Comparison of ENCODE assay signal across 21 mouse cellular contexts in the genomic region with DNA sequence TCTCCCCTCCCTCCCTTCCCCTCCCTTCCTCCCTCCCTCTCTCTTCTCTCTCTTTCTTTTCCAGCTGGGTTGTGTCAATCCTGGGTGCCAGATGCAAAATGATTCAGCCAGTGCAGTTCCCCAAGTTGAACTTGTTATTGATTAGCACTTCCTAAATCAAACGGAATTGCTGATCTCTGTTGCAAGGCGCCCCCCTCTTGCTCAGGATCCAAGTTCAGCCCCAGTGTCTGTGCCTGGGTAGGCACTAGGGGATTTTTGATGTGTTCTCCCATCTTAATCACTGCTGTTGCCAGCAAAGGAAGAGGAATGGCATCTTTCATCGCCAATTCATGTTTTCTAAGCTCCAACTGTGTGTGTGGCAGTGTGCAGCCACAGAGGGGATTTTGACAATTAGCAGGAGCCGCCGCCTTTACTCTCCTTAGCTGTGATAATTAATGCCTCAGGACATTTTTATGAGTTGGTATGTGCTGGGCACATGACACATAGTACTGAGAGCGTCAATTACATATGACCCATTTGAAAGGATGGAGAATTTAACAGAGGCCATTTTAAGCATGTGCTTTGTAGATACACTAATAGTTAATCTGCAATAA.
DNase-seq lines count a peak whose midpoint lies in the region; ATAC-seq and TF ChIP-seq lines count a peak whose summit lies in the region.
"Had no signal": no experiment of that assay in that cellular context is flagged by ENCODE, and none has a peak within 500 bp of the region (broad histone marks: within the 10 kb centered on the region; RNA-seq: fewer than 3 reads in every experiment).

No protein-coding gene starts in this region.

- peaks cover 6% of the 10 kb centered on the region; the same call in 1 of the 2 replicates for H3K4me1 ChIP-seq in forebrain, embryonic 16.5 days (replicated peaks; ENCODE audit: control insufficient read depth, insufficient read depth, low read length)
- peaks cover 5% of the 10 kb centered on the region; the same call in 1 of the 2 replicates for H3K4me1 ChIP-seq in midbrain, embryonic 12.5 days

- no peak for TF ChIP-seq POLR2A in brain, embryonic 14.5 days (IDR thresholded peaks at IDR 0.05; ENCODE audit: borderline replicate concordance, extremely low read depth, insufficient read depth, insufficient read length, poor library complexity, severe bottlenecking)

- no peaks in the 10 kb centered on the region for H3K9me3 ChIP-seq in forebrain, embryonic 16.5 days (ENCODE audit: control insufficient read depth, low read length)
- H3K9me3 ChIP-seq in midbrain, embryonic 12.5 days, result no peaks in the 10 kb centered on the region
- H3K9me3 ChIP-seq: embryonic facial prominence, embryonic 13.5 days; heart, embryonic 13.5 days; kidney, embryonic 15.5 days; limb, embryonic 13.5 days had no signal

- no peak for TF ChIP-seq CTCF in brain, embryonic 14.5 days (IDR thresholded peaks at IDR 0.05; ENCODE audit: borderline replicate concordance, extremely low read depth, insufficient read depth, insufficient read length)

- peak; percentile 50 for ATAC-seq in forebrain, embryonic 16.5 days
- ATAC-seq in midbrain, embryonic 12.5 days (ENCODE audit: low FRiP score, low read depth), result peak; percentile 70
- ATAC-seq: lung, postnatal 0 days had no signal

- no peak overlapping the region for H3K9ac ChIP-seq in forebrain, embryonic 16.5 days (replicated peaks; ENCODE audit: low read depth, low read length)
- no peak overlapping the region for H3K9ac ChIP-seq in midbrain, embryonic 12.5 days (replicated peaks)
- H3K9ac ChIP-seq: embryonic facial prominence, embryonic 13.5 days; heart, embryonic 13.5 days; kidney, embryonic 15.5 days; limb, embryonic 13.5 days; liver, embryonic 14.5 days had no signal

- no peak overlapping the region for H3K4me3 ChIP-seq in forebrain, embryonic 16.5 days (replicated peaks; ENCODE audit: low read length)
- H3K4me3 ChIP-seq in midbrain, embryonic 12.5 days, result no peak overlapping the region
- H3K4me3 ChIP-seq: embryonic facial prominence, embryonic 13.5 days; heart, embryonic 13.5 days; kidney, embryonic 15.5 days; layer of hippocampus, adult 2 months; left cerebral cortex, adult 2 months; limb, embryonic 13.5 days had no signal

- H3K36me3 ChIP-seq in forebrain, embryonic 16.5 days (ENCODE audit: control insufficient read depth, insufficient read depth), result no peaks in the 10 kb centered on the region
- H3K36me3 ChIP-seq in midbrain, embryonic 12.5 days, result no peaks in the 10 kb centered on the region
- H3K36me3 ChIP-seq: embryonic facial prominence, embryonic 13.5 days; heart, embryonic 13.5 days; kidney, embryonic 15.5 days; limb, embryonic 13.5 days had no signal

- DNase-seq in heart, adult 11 months, result peak; percentile 21
- no peak for DNase-seq in heart, postnatal 25 days (ENCODE audit: low spot score)
- peak; percentile 76 for DNase-seq in brain, embryonic 14.5 days (ENCODE audit: low read depth)
- DNase-seq in MN1 (ENCODE audit: low spot score), result no peak
- no peak for DNase-seq in layer of hippocampus, adult 11-12 months (ENCODE audit: low spot score)
- DNase-seq: adrenal gland, postnatal 10 days; B cell, adult 2 months; cerebellum, adult 18-20 months; cerebellum, postnatal 36 days; heart, postnatal 4 days; thymus, postnatal 25 days had no signal

- H3K27me3 ChIP-seq in forebrain, embryonic 16.5 days (replicated peaks; ENCODE audit: control insufficient read depth, insufficient read depth, low read length), result no peaks in the 10 kb centered on the region; the same call in 1 of the 2 replicates
- H3K27me3 ChIP-seq in midbrain, embryonic 12.5 days, result no peaks in the 10 kb centered on the region
- H3K27me3 ChIP-seq: heart, embryonic 13.5 days; kidney, embryonic 15.5 days had no signal

- 28% methylated on average over 6 of the region's 6 CpGs for WGBS in forebrain, embryonic 16.5 days
- WGBS in midbrain, embryonic 12.5 days, result 53% methylated on average over 6 of the region's 6 CpGs

- no peak overlapping the region for H3K4me2 ChIP-seq in forebrain, embryonic 16.5 days (ENCODE audit: low read length)
- H3K4me2 ChIP-seq in midbrain, embryonic 12.5 days (replicated peaks), result no peak overlapping the region
- H3K4me2 ChIP-seq: embryonic facial prominence, embryonic 13.5 days; heart, embryonic 13.5 days; kidney, embryonic 15.5 days; limb, embryonic 13.5 days had no signal

- intact Hi-C loops in heart, postnatal 25 days (cut with DNase I), result no loop called here

- no peak overlapping the region for H3K27ac ChIP-seq in forebrain, embryonic 16.5 days (ENCODE audit: low read length)
- no peak overlapping the region for H3K27ac ChIP-seq in midbrain, embryonic 12.5 days (replicated peaks)
- H3K27ac ChIP-seq: embryonic facial prominence, embryonic 13.5 days; heart, embryonic 13.5 days; kidney, embryonic 15.5 days; layer of hippocampus, adult 2 months; left cerebral cortex, adult 2 months; limb, embryonic 13.5 days; liver, embryonic 14.5 days had no signal

Comparison
In these comparisons a context has a peak if more than half of its experiments do, and no peak if none do; other contexts are left out.
1. DNase-seq: peak in heart, adult 11 months (single experiment) and brain, embryonic 14.5 days (single experiment); none in heart, postnatal 25 days (single experiment), MN1 (single experiment) and layer of hippocampus, adult 11-12 months (single experiment).